Mouse (Mus musculus) cerebellum, adult 9-10 months (tissue): Measurements from ENCODE around the gene Rad51b.

Experiments
- DNase-seq: peaks from one replicate; pipeline ENCODE4 v3.0.0; 2022

Gene Rad51b

GRCm38 (mm10) chr12:79663893-79664574 is 367.0 kb downstream of the Rad51b start:
- no peak for DNase-seq

DNA sequence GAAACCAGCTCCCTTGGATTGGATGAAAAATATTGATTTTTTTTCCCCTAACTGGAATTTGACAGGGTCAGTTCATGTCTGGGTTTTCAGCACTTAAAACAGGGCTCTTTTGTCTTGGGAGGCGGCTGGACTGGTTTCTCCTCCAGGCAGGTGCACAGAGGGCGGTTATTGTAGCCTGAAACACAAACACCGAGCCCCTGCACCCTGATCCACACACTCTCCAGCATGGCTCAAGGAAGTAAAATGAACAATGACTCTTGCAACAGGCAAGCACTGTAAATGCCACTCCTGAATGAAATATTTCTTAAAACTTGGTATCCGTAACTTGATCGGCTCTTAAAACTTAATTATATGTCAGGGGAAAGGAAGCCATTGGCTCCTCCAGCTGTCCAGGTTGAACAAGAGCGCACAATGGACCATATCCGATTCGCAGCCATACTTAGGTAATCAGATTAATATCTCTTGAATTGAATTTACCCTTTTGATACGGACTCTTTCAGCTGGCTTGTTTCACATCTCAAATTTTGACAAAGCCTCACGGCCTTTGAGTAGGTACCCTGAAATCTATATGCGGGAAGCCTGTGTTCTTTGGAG is 377.9 kb downstream of the Rad51b start:
- no peak for DNase-seq

DNA sequence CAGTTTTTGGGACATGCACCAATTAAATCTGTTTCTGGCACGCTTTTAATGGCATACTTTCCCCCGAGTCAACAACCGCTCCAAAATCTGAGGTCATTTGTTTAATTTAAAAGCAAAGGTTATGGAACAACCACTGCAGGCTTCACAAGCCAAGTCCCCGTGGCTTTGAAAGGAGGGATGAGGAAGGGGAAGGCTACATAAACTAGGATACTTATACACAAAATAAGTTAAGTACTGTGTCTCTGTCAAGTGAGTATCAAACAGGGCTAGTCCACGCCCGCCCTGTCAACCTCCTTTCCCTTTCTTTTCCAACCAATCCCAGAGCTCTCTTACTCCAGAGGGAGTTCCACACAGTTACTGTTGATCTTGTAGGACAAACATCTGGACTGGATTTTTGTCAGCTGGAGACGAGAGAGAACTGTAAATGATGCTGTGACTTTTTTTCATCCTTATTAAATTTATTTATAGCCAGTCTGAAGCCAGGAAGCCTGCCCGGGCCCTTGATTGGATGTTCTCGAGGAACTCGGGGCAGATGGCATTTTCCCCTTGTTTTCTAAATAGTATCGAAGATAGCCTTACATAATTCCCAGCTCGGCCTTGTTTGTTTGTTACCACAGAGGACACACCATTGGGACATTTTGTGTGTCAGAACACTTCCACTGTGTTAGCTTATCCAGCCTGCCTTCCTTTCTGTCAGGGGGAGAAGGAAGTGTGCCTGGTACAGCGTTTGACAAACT is 378.5 kb downstream of the Rad51b start:
- DNase-seq: no peak

DNA sequence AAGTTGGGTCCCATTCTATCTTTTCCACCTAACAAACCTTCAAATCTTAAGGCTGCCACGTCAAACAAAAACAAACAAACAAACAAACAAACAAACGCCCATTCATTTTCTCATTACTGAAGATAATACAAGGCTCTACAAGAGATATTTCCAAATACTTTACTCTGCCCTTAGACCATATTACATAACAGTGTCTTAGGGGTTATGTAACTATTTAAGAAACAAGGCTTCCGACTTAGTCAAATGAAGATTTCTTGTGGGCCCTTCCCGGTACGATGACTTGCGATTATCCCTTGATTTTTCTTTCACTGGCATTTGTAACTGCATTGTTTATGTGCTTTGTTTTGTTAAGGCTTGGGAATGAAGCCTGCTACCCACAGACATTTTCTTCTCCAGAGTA is 379.2 kb downstream of the Rad51b start:
- DNase-seq: no peak

- no peak for DNase-seq
Measured at GRCm38 (mm10) chr12:79676896-79677295, 379.8 kb downstream of the Rad51b start.

DNA sequence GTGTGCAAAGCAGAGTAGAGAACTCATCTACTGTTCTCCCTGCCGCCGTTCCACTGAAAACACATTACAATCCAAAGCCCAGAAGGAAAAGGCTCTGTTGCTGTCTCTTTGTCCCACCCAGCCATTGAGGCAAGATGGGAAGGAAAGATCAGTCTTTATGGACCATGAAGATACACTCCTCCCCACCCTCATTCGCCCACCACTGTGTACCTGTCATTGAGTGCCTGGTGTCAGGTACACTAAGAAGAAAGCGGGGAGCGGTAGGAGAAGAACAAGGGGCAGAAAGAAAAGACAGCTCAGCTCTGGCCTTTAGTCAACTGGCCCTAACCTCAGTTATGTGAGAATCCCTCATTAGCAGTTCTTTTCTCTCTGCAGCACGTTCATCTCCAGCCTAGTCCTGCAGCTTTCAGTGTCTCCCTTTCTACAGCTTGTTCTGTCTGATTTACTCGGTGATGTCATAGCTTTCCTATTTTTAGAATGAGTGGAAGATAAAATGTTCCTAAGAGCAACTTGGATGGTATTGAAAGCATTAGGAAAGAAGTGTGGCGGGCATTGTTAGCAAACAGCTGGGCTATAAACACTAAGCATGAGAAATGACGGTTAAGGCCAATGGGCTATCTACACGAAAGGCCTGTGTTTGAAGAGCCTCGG is 382.3 kb downstream of the Rad51b start:
- no peak for DNase-seq

- DNase-seq: peak; percentile 3
Measured at GRCm38 (mm10) chr12:79679941-79680697, 383.0 kb downstream of the Rad51b start.

- no peak for DNase-seq
Measured at GRCm38 (mm10) chr12:79680698-79681072, 383.6 kb downstream of the Rad51b start.

DNA sequence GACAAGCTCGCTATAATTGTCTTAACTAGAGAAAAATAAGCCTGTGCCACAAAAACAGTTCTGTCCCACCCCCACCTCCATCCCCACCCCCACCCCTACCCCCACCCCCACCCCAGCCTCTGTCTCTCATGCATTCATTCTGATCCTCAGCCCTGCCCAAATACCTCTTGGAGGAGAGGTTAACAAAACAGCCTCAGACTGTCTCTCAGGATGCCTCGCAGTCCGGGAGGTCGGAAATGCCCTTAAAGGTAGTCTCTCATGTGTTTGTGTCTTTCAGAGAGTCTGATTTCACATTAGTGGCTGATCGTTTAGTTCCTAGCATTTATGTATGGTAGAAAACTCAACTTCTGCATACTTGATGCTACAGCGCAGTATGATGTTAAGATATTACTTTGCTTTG is 384.5 kb downstream of the Rad51b start:
- DNase-seq: no peak

DNA sequence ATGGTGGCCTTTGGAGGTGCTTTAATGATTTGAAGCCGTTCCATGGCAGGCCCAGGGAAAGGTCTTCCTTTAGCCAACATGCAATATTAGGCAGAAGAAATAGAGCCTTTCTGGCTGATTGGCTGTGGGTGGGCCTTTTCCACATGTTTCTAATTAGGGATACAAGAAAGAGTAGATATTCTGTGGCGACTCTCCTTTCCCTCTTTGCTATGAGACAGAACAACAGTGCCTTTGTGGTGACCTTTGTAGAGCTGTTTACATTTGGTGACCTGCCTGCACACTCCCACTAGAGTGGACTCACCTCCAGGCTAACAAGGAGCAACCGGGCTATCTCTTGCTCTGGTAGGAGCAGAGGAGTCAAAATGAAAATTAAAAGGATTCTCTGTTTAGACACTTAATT is 386.3 kb downstream of the Rad51b start:
- DNase-seq: no peak

DNA sequence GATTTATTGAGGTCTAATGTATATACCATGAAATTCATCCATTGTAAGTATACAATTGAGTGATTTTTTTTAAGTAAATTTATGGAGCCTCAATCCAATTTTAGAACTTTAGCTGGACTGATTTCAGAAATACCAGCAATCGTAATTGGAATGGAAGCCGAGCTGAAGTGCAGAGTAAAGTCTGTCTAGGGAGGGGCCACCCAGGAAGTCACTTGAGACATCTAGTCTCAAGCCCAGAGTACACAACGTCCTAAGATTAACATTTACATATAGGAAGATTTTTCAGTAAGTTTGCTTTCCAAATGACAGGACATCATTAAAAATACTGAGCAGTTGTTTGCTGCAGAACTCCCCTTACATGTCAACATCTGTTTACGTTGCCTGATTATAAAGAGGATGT is 386.7 kb downstream of the Rad51b start:
- DNase-seq: no peak

GRCm38 (mm10) chr12:79684338-79684737 is 387.3 kb downstream of the Rad51b start:
- DNase-seq: no peak

DNA sequence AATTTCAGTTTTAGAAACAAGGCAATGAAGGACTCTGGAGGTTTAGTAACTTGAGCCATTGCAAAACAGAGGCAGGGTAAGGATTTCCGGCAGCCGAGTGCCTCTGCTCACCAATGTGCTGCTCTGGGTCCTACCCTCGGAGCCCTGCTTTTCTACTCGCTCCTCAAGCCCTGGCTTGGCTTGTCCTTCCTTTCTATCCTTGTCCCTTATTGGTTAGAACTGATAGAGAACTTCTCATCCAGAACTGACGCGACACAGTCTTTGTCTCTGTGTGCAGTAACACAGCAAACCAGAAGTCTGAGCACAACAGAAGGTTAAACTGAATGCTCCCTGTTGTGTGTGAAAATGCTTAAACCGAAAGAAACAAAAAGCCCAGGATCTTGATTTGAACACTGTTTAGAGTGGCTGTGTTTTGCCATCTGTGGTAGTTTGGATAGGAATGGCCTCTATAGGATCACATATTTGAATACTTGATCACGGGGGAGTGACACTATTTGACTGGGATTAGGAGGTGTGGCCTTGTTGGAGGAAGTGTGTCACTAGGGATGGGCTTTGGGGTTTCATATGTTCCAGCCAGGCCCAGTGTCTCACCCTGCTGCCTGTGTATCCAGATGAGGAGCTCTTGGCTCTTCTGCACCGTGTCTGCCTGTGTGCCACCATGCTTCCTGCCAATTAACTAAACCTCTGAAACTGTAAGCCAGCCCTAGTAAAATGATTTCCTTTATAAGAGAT is 389.7 kb downstream of the Rad51b start:
- no peak for DNase-seq

GRCm38 (mm10) chr12:79687683-79688386 is 390.8 kb downstream of the Rad51b start:
- DNase-seq: no peak

GRCm38 (mm10) chr12:79689299-79689698 is 392.2 kb downstream of the Rad51b start:
- DNase-seq: no peak

- DNase-seq: no peak
Measured at GRCm38 (mm10) chr12:79691929-79692862, 395.1 kb downstream of the Rad51b start.

- DNase-seq: no peak
Measured at GRCm38 (mm10) chr12:79695832-79696434, 398.9 kb downstream of the Rad51b start.

DNA sequence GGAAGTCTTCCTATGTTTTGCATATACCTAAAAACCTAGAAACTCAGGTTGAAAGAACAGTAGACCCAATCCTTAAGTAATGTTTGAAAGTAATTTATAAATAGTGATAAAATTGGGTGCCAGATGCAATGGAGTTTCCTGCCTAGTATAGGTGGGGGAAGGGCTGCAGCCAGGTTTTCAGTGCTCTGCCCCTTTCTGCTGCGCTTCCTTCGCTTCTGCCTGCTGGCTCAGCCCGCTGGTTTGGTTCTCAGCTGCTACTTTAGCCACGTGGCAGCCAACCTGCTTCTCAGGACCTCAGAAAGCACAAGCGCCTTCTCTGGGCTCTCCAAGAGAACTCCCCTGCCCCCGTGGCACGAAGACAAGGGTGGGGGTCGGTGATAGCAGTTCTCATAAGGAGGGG is 406.5 kb downstream of the Rad51b start:
- no peak for DNase-seq

DNA sequence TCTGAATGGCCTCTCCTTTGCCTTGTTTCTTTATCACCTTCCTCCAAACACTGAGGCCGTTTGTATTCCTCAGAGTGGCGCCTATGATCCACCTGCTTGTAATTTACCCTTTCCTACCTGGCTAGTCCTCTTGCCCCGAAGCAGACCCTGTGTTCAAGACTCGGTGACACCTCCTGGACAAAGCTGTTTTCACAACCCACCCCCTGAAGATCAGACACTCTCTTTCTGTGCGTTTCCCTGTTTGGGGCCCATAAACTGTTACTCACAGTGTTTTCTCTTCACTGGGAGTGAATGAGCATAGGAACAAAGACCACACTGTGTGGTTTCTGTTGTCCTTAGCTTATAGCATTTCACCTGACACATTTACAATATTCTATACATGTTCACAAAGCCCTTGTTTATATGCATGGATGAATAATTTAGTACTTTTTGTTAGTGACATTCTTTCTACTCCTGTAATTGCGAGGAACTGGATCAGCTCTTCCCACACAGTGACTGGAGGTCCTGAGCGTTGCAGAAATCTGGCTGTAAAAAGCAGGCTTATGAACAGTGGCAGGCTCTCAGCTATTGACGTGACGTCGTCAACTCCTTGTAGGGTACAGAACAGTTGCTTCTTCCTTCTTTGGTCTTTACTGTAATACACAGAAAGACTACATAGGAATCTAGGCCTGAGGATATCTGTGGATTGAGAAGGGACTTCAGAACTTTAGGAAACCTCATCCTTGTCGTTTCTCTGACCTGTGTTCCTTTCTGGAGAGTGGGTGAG is 408.6 kb downstream of the Rad51b start:
- DNase-seq: no peak
